Mouse (Mus musculus) ES-Bruce4 (cell line): ENCODE data around the gene Hnrnpa3.

Experiments
- EP300 ChIP-seq: IDR thresholded peaks from 2 replicates; pipeline ENCODE4 v1.6.1; 2011; ENCODE audit warnings: low read depth, low read length; ENCODE audit not compliant: insufficient read depth
- POLR2A ChIP-seq: IDR thresholded peaks from one replicate; pipeline ENCODE4 v1.8.1; 2011; ENCODE audit warnings: low read length; ENCODE audit not compliant: insufficient read depth

GRCm38 (mm10) chr2:75705162-75705752, 46.2 kb downstream of the Hnrnpa3 start:
- TF ChIP-seq EP300: no peak
- TF ChIP-seq POLR2A: no peak
